Mouse (Mus musculus) embryo, embryonic 9.5 days (tissue): ENCODE measurements around the gene Nol12.

Experiments
- DNase-seq: peaks from one replicate; pipeline ENCODE4 v3.0.0-alpha.2; 2017; ENCODE audit errors: extremely low spot score

The Nol12 gene

DNA sequence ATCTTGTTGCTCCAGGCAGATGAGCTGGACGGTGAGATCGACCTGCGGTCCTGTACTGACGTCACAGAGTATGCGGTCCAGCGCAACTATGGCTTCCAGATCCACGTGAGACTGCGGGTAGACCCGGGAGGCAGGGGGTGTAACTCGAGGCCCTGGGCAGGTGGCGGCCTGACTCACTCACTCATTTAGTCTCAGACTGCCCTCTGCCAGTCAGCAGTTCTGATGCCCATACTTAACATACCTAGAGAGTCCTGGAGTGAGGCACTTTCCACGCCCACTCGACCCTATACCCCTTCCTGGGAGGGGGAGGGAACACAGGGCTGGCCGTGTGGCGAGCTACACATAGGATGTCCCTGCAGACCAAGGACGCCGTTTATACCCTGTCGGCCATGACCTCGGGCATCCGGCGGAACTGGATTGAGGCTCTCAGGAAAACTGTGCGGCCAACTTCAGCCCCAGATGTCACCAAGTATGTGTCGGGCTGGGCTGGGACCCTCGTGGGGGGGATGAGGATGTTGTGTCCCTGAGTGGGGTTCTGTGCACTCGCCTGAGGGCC is 56.3 kb downstream of the Nol12 start:
- no peak for DNase-seq

DNA sequence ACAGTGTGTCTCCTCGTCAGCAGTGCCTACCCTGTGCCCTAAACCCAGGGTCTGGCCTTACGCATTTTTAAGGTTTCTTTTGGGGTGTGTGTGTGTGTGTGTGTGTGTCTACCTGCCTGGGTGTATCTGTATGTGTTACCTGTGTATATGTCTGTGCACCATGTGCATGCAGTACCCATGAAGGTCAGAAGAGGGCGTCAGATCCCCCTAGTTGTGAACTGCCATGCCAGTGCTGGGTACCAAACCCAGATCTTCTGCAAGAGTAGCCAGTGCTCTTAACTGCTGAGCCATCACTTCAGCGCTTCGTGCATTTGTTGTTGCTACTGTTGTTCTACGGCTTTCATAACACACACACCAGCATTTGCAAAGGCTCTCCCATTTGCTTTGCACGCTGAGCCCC is 57.5 kb downstream of the Nol12 start:
- DNase-seq, result no peak

- DNase-seq, result no peak
Observed at GRCm38 (mm10) chr15:78992925-78993324, 58.2 kb downstream of the Nol12 start.
